Mouse (Mus musculus) olfactory bulb, adult 2 months (tissue): ENCODE measurements at regions not wholly inside any gene's neighbourhood (a gene's known extent, or its start where the extent isn't known, plus 50 kb on each side); places are given as distances from the start of the nearest gene placed in this dataset.

ENCODE experiments used
- H3K27ac ChIP-seq: fragments of 200-500 bp; 2 replicates; pipeline ENCODE4 v1.5.1; 2012; ENCODE audit warnings: low read depth, low read length; ENCODE audit not compliant: insufficient read depth
- H3K4me1 ChIP-seq: fragments of 200-500 bp; 2 replicates; pipeline ENCODE4 v1.6.1; 2012; ENCODE audit warnings: low read length; ENCODE audit not compliant: control insufficient read depth, insufficient read depth
- H3K4me3 ChIP-seq: fragments of 200-500 bp; 2 replicates; pipeline ENCODE4 v1.5.1; 2012; ENCODE audit warnings: mild to moderate bottlenecking, low read depth, low read length, moderate library complexity; ENCODE audit not compliant: insufficient read depth
- CTCF ChIP-seq: fragments of 200-500 bp; IDR thresholded peaks from 2 replicates; pipeline ENCODE4 v1.5.1; 2012; ENCODE audit warnings: low read depth, mild to moderate bottlenecking, low read length, moderate library complexity; ENCODE audit not compliant: insufficient read depth
- POLR2A ChIP-seq: fragments of 200-500 bp; IDR thresholded peaks from 2 replicates; pipeline ENCODE4 v1.6.1; 2012; ENCODE audit warnings: mild to moderate bottlenecking, low read depth, low read length, moderate library complexity; ENCODE audit not compliant: insufficient read depth
- WGBS: fragments of 180-500 bp; shearing (Covaris S2); methylation state at CpG from one replicate; pipeline ENCODE4 v1.1.7; 2018; 5-methylcytosine and 5-hydroxymethylcytosine counted together

GRCm38 (mm10) chr10:117504267-117504902 is 124.6 kb upstream of the Cpsf6 start:
- 71% methylated on average over 5 of the region's 5 CpGs for WGBS
- TF ChIP-seq POLR2A, result no peak
- Histone ChIP-seq H3K4me1 (peaks cover 2% of the 10 kb centered on the region; the same call in 1 of the 2 replicates), H3K4me3 (no peak overlapping the region), H3K27ac (no peak overlapping the region)

GRCm38 (mm10) chr10:117503222-117504184 is 123.7 kb upstream of the Cpsf6 start:
- H3K27ac ChIP-seq, result no peak overlapping the region
- no peaks in the 10 kb centered on the region for H3K4me1 ChIP-seq
- H3K4me3 ChIP-seq, result no peak overlapping the region
- 84% methylated on average over 22 of the region's 22 CpGs for WGBS
- TF ChIP-seq CTCF, result no peak
- no peak for TF ChIP-seq POLR2A

- WGBS, result 95% methylated on average over 9 of the region's 9 CpGs
- Histone ChIP-seq H3K4me1 (no peaks in the 10 kb centered on the region), H3K4me3 (no peak overlapping the region), H3K27ac (no peak overlapping the region)
- TF ChIP-seq CTCF (no peak), POLR2A (no peak)
Observed at GRCm38 (mm10) chr10:117502731-117503130, 122.9 kb upstream of the Cpsf6 start.

- 94% methylated on average over 7 of the region's 7 CpGs for WGBS
- TF ChIP-seq POLR2A (no peak), CTCF (no peak)
Observed at GRCm38 (mm10) chr10:117502135-117502534, 122.3 kb upstream of the Cpsf6 start.

GRCm38 (mm10) chr10:117501426-117501825 is 121.6 kb upstream of the Cpsf6 start:
- H3K4me3 ChIP-seq, result no peak overlapping the region
- WGBS, result 97% methylated on average over 1 of the region's 1 CpGs

More at GRCm38 (mm10) chr10:117502135-117502534, 122.3 kb upstream of the Cpsf6 start:
- Histone ChIP-seq H3K27ac (no peak overlapping the region), H3K4me1 (no peaks in the 10 kb centered on the region), H3K4me3 (no peak overlapping the region)

GRCm38 (mm10) chr10:117500457-117501108 is 120.8 kb upstream of the Cpsf6 start:
- no peak overlapping the region for H3K27ac ChIP-seq
- WGBS, result 92% methylated on average over 5 of the region's 5 CpGs
- TF ChIP-seq POLR2A, result no peak
- TF ChIP-seq CTCF, result no peak
- H3K4me3 ChIP-seq, result no peak overlapping the region
- peaks cover 3% of the 10 kb centered on the region; the same call in 1 of the 2 replicates for H3K4me1 ChIP-seq

More at GRCm38 (mm10) chr10:117501426-117501825, 121.6 kb upstream of the Cpsf6 start:
- Histone ChIP-seq H3K27ac (no peak overlapping the region), H3K4me1 (no peaks in the 10 kb centered on the region)
- TF ChIP-seq CTCF (no peak), POLR2A (no peak)

GRCm38 (mm10) chr10:117499864-117500453 is 120.1 kb upstream of the Cpsf6 start:
- TF ChIP-seq POLR2A (no peak), CTCF (no peak)
- H3K4me3 ChIP-seq, result no peak overlapping the region
- H3K27ac ChIP-seq, result no peak overlapping the region
- peaks cover 3% of the 10 kb centered on the region; the same call in 1 of the 2 replicates for H3K4me1 ChIP-seq
- 92% methylated on average over 6 of the region's 6 CpGs for WGBS

GRCm38 (mm10) chr10:117499177-117499863 is 119.5 kb upstream of the Cpsf6 start:
- TF ChIP-seq POLR2A (no peak), CTCF (no peak)
- H3K4me1 ChIP-seq, result peaks cover 3% of the 10 kb centered on the region; the same call in 1 of the 2 replicates
- 93% methylated on average over 8 of the region's 8 CpGs for WGBS
- no peak overlapping the region for H3K4me3 ChIP-seq
- H3K27ac ChIP-seq, result no peak overlapping the region
